15 mouse cellular contexts compared by ENCODE assay signal in the genomic region with DNA sequence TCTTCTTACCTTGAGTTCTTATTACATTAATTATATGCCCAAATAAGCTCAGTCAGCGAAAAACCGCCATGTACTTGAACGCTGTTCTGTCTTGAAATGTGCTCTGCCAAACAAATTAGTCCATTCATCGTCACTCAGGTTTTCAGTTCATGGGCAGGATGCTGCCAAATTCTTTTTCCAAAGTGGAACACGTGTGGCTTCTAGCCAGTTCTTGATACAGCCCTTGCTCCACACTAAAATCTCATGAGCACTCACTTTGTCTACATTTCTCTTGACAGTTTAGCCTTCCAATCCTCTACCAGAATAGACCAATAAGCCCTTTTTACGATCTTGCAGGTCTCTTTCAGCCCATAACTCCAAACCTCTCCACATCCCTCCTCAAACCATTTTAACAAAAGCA.
DNase-seq lines count a peak whose midpoint lies in the region; ATAC-seq and TF ChIP-seq lines count a peak whose summit lies in the region.
"Had no signal": no experiment of that assay in that cellular context is flagged by ENCODE, and none has a peak within 500 bp of the region (broad histone marks: within the 10 kb centered on the region; RNA-seq: fewer than 3 reads in every experiment).

No protein-coding gene starts in this region.

- no peak overlapping the region for H3K27ac ChIP-seq in forebrain, embryonic 14.5 days (ENCODE audit: low read depth, low read length)
- no peak overlapping the region for H3K27ac ChIP-seq in forebrain, embryonic 11.5 days (ENCODE audit: low read depth, low read length)
- H3K27ac ChIP-seq in CH12.LX (ENCODE audit: insufficient read depth, low read depth), result no peak overlapping the region
- H3K27ac ChIP-seq in intestine, embryonic 16.5 days (ENCODE audit: low read length), result no peak overlapping the region
- H3K27ac ChIP-seq: embryonic facial prominence, embryonic 15.5 days; hindbrain, embryonic 12.5 days; kidney, postnatal 0 days; liver, embryonic 14.5 days had no signal

- in situ Hi-C loops in CH12.LX (cut with MboI; ENCODE audit: low pct_ligation_motif_present, low pct_unique_long_range_greater_than_20kb, low sequenced_read_pairs), result no loop called here

- no peaks in the 10 kb centered on the region for H3K36me3 ChIP-seq in forebrain, embryonic 14.5 days (ENCODE audit: control insufficient read depth, insufficient read depth, low read length)
- H3K36me3 ChIP-seq in forebrain, embryonic 11.5 days (ENCODE audit: control insufficient read depth, insufficient read depth, low read length), result no peaks in the 10 kb centered on the region
- no peaks in the 10 kb centered on the region for H3K36me3 ChIP-seq in CH12.LX (replicated peaks in 1 of 2; ENCODE audit: control insufficient read depth in 1 of 2, insufficient read depth in 1 of 2, low read length in 1 of 2)
- H3K36me3 ChIP-seq in intestine, embryonic 16.5 days (ENCODE audit: control insufficient read depth, insufficient read depth, low read length), result no peaks in the 10 kb centered on the region
- H3K36me3 ChIP-seq: embryonic facial prominence, embryonic 15.5 days; hindbrain, embryonic 12.5 days had no signal

- no peaks in the 10 kb centered on the region for H3K4me1 ChIP-seq in forebrain, embryonic 14.5 days (ENCODE audit: control insufficient read depth, insufficient read depth, low read length)
- no peaks in the 10 kb centered on the region for H3K4me1 ChIP-seq in forebrain, embryonic 11.5 days (replicated peaks; ENCODE audit: control insufficient read depth, insufficient read depth, low read length)
- no peaks in the 10 kb centered on the region for H3K4me1 ChIP-seq in CH12.LX (ENCODE audit: control insufficient read depth in 1 of 2, insufficient read depth in 2 of 2)
- H3K4me1 ChIP-seq in intestine, embryonic 16.5 days (ENCODE audit: control insufficient read depth, insufficient read depth, low read length), result no peaks in the 10 kb centered on the region
- H3K4me1 ChIP-seq: embryonic facial prominence, embryonic 15.5 days had no signal

- peak; percentile 70 for ATAC-seq in forebrain, embryonic 14.5 days
- ATAC-seq in forebrain, embryonic 11.5 days (replicated peaks; ENCODE audit: low FRiP score), result no peak
- ATAC-seq in intestine, embryonic 16.5 days, result no peak
- ATAC-seq: intestine, postnatal 0 days had no signal

- peak; percentile 73 for DNase-seq in forebrain, embryonic 14.5 days (ENCODE audit: low spot score)
- no peak for DNase-seq in forebrain, embryonic 11.5 days (ENCODE audit: low spot score)
- peak; percentile 12 to 22 for DNase-seq in left cerebral cortex, postnatal 14 days (ENCODE audit: low spot score in 2 of 2)
- no peak for DNase-seq in left cerebral cortex, adult 18-20 months (ENCODE audit: low spot score in 2 of 2)
- DNase-seq in CH12.LX (ENCODE audit: extremely low read depth), result no peak
- DNase-seq in brain, adult 2 months (ENCODE audit: low read depth, low spot score), result peak; percentile 17
- DNase-seq: adrenal gland, postnatal 36 days; gastrocnemius, postnatal 25 days; lung, postnatal 14 days had no signal

- no peak for TF ChIP-seq EP300 in CH12.LX (IDR thresholded peaks at IDR 0.05; ENCODE audit: low read length)

- no peak overlapping the region for H3K9ac ChIP-seq in forebrain, embryonic 14.5 days (ENCODE audit: low read length)
- H3K9ac ChIP-seq in forebrain, embryonic 11.5 days (ENCODE audit: low read length), result no peak overlapping the region
- H3K9ac ChIP-seq in CH12.LX (ENCODE audit: insufficient read depth, low read depth), result no peak overlapping the region
- H3K9ac ChIP-seq in intestine, embryonic 16.5 days (ENCODE audit: low read depth, low read length), result no peak overlapping the region
- H3K9ac ChIP-seq: embryonic facial prominence, embryonic 15.5 days; hindbrain, embryonic 12.5 days; liver, embryonic 14.5 days had no signal

- TF ChIP-seq CTCF in CH12.LX (conservative IDR thresholded peaks at IDR 0.05 in 1 of 2, IDR thresholded peaks at IDR 0.05 in 1 of 2; ENCODE audit: low read depth in 2 of 2, low read length in 2 of 2), result no peak

- H3K4me3 ChIP-seq in forebrain, embryonic 14.5 days (ENCODE audit: low read depth, low read length), result no peak overlapping the region
- H3K4me3 ChIP-seq in forebrain, embryonic 11.5 days (ENCODE audit: low read depth, low read length), result no peak overlapping the region
- no peak overlapping the region for H3K4me3 ChIP-seq in CH12.LX (replicated peaks in 1 of 3; ENCODE audit: low read depth in 2 of 3, low read length in 2 of 3, poor library complexity in 1 of 3)
- no peak overlapping the region for H3K4me3 ChIP-seq in intestine, embryonic 16.5 days (ENCODE audit: low read length)
- H3K4me3 ChIP-seq: embryonic facial prominence, embryonic 15.5 days; hindbrain, embryonic 12.5 days had no signal

- no peaks in the 10 kb centered on the region for H3K27me3 ChIP-seq in forebrain, embryonic 14.5 days (replicated peaks; ENCODE audit: control insufficient read depth, insufficient read depth, low read length)
- H3K27me3 ChIP-seq in forebrain, embryonic 11.5 days (ENCODE audit: control insufficient read depth, insufficient read depth, low read length), result no peaks in the 10 kb centered on the region
- no peaks in the 10 kb centered on the region for H3K27me3 ChIP-seq in CH12.LX (replicated peaks)
- no peaks in the 10 kb centered on the region for H3K27me3 ChIP-seq in intestine, embryonic 16.5 days (replicated peaks; ENCODE audit: control insufficient read depth, insufficient read depth, low read length)
- H3K27me3 ChIP-seq: embryonic facial prominence, embryonic 15.5 days; hindbrain, embryonic 12.5 days had no signal

- WGBS in forebrain, embryonic 14.5 days, result 40% methylated on average over 6 of the region's 6 CpGs
- 86% methylated on average over 6 of the region's 6 CpGs for WGBS in forebrain, embryonic 11.5 days
- WGBS in intestine, embryonic 16.5 days, result 70% methylated on average over 6 of the region's 6 CpGs

- dilution Hi-C loops in CH12.LX (cut with MboI; ENCODE audit: extremely low pct_ligation_motif_present, extremely low pct_unique_long_range_greater_than_20kb, low sequenced_read_pairs), result no loop called here

- intact Hi-C loops in left cerebral cortex, postnatal 14 days (cut with DNase I), result no loop called here

- H3K79me2 ChIP-seq in CH12.LX (replicated peaks; ENCODE audit: control insufficient read depth, extremely low read depth, insufficient read depth, poor library complexity, severe bottlenecking), result no peaks in the 10 kb centered on the region

- no peak overlapping the region for H3K4me2 ChIP-seq in forebrain, embryonic 14.5 days (ENCODE audit: low read length)
- no peak overlapping the region for H3K4me2 ChIP-seq in forebrain, embryonic 11.5 days (ENCODE audit: low read depth, low read length, severe bottlenecking)
- H3K4me2 ChIP-seq in CH12.LX (ENCODE audit: insufficient read depth, low read depth, poor library complexity, severe bottlenecking), result no peak overlapping the region
- no peak overlapping the region for H3K4me2 ChIP-seq in intestine, embryonic 16.5 days (ENCODE audit: low read depth, low read length)
- H3K4me2 ChIP-seq: embryonic facial prominence, embryonic 15.5 days; hindbrain, embryonic 12.5 days had no signal

- no peak for TF ChIP-seq RAD21 in CH12.LX (IDR thresholded peaks at IDR 0.05; ENCODE audit: low read depth, low read length)

- no peaks in the 10 kb centered on the region for H3K9me3 ChIP-seq in forebrain, embryonic 14.5 days (replicated peaks; ENCODE audit: control insufficient read depth, low read length)
- no peaks in the 10 kb centered on the region for H3K9me3 ChIP-seq in forebrain, embryonic 11.5 days (ENCODE audit: control insufficient read depth, low read length)
- H3K9me3 ChIP-seq in CH12.LX (replicated peaks; ENCODE audit: low read length), result no peaks in the 10 kb centered on the region
- H3K9me3 ChIP-seq in intestine, embryonic 16.5 days (ENCODE audit: control insufficient read depth, low read length), result no peaks in the 10 kb centered on the region
- H3K9me3 ChIP-seq: embryonic facial prominence, embryonic 15.5 days; hindbrain, embryonic 12.5 days had no signal

- TF ChIP-seq POLR2A in CH12.LX (IDR thresholded peaks at IDR 0.05; ENCODE audit: low read depth, low read length), result no peak

TF ChIP-seq in CH12.LX, 34 proteins besides CTCF, POLR2A, EP300 and RAD21:
- no peak for TF ChIP-seq KAT2A (IDR thresholded peaks at IDR 0.05; ENCODE audit: insufficient replicate concordance, low read length)
- 0 out of 2 replicates have a peak, but pooled peaks have one; percentile 53 for TF ChIP-seq MAFK (IDR thresholded peaks at IDR 0.05; ENCODE audit: insufficient replicate concordance, low read length)

Comparison
In these comparisons a context has a peak if more than half of its experiments do, and no peak if none do; other contexts are left out.
1. DNase-seq: peak in forebrain, embryonic 14.5 days (single experiment), left cerebral cortex, postnatal 14 days (2 of 2) and brain, adult 2 months (single experiment); none in forebrain, embryonic 11.5 days (single experiment), left cerebral cortex, adult 18-20 months (0 of 2) and CH12.LX (single experiment).